Mouse (Mus musculus) cerebellum, adult 2 months (tissue): ENCODE measurements around the gene Cdiptos.

ENCODE experiments used
- CTCF ChIP-seq: fragments of 200-500 bp; IDR thresholded peaks from 2 replicates; pipeline ENCODE4 v1.5.1; 2011; ENCODE audit warnings: low read depth, mild to moderate bottlenecking, control low read depth, low read length, moderate library complexity, borderline replicate concordance; ENCODE audit not compliant: insufficient read depth
- POLR2A ChIP-seq: fragments of 200-500 bp; IDR thresholded peaks from 2 replicates; pipeline ENCODE4 v1.6.1; 2011; ENCODE audit warnings: low read length, control low read depth, borderline replicate concordance; ENCODE audit not compliant: insufficient read depth

DNA sequence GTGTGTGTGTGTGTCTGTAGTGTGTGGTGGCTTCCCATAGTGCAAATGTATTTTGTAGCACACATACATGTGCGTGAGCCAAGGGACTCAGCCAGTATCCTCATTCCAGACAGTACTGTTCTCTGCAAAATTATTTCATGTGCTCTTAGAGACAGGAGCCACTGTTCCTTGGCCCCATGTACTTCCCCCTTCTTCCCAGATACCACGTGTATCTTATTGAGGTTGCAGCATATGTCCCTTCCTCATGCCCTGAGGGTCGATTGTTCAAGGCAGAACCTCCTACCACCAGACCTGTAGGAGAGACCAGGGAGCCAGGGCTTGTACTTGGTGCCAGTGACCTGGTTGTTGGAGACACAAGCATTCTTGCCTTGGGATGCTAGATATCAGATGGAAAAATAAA lies 20.8 kb downstream of the Cdiptos start:
- no peak for TF ChIP-seq CTCF
- TF ChIP-seq POLR2A = no peak
